ENCODE assay signal across 21 mouse cellular contexts in genomic region chr8:123990277-123991049, GRCm38 (mm10). TPM values are rescaled to one million over a fixed set of nuclear protein-coding genes. Genes with fewer than 3 reads are reported as not detected.
DNase-seq lines count a peak whose midpoint lies in the region; ATAC-seq and TF ChIP-seq lines count a peak whose summit lies in the region.
"Had no signal": no experiment of that assay in that cellular context is flagged by ENCODE, and none has a peak within 500 bp of the region (broad histone marks: within the 10 kb centered on the region; RNA-seq: fewer than 3 reads in every experiment).

No protein-coding gene starts in this region.

- TF ChIP-seq EP300 in liver, postnatal 0 days (IDR thresholded peaks at IDR 0.05; ENCODE audit: low read depth): peak; percentile 80

- H3K4me1 ChIP-seq in heart, embryonic 13.5 days: peaks cover 29% of the 10 kb centered on the region
- peaks cover 32% of the 10 kb centered on the region for H3K4me1 ChIP-seq in liver, embryonic 11.5 days (replicated peaks; ENCODE audit: control insufficient read depth, insufficient read depth, low read length)
- peaks cover 20% of the 10 kb centered on the region for H3K4me1 ChIP-seq in liver, postnatal 0 days (ENCODE audit: insufficient read depth)
- H3K4me1 ChIP-seq in embryonic facial prominence, embryonic 10.5 days: no peaks in the 10 kb centered on the region
- H3K4me1 ChIP-seq: kidney, embryonic 15.5 days; midbrain, embryonic 10.5 days had no signal

- no peak for TF ChIP-seq CTCF in liver, postnatal 0 days (IDR thresholded peaks at IDR 0.05; ENCODE audit: low read depth)

- no peaks in the 10 kb centered on the region for H3K9me3 ChIP-seq in heart, embryonic 13.5 days
- H3K9me3 ChIP-seq in liver, embryonic 11.5 days (ENCODE audit: control insufficient read depth, low read length): no peaks in the 10 kb centered on the region
- no peaks in the 10 kb centered on the region for H3K9me3 ChIP-seq in liver, postnatal 0 days (ENCODE audit: low read length)
- H3K9me3 ChIP-seq in embryonic facial prominence, embryonic 10.5 days: no peaks in the 10 kb centered on the region
- H3K9me3 ChIP-seq: forebrain, embryonic 15.5 days; kidney, embryonic 15.5 days; midbrain, embryonic 10.5 days had no signal

- peak overlapping the region; percentile 1 for H3K4me3 ChIP-seq in heart, embryonic 13.5 days
- H3K4me3 ChIP-seq in liver, embryonic 11.5 days (ENCODE audit: low read depth, low read length): no peak overlapping the region
- peak overlapping the region; percentile 30 for H3K4me3 ChIP-seq in liver, postnatal 0 days (ENCODE audit: low read depth, low read length)
- H3K4me3 ChIP-seq in embryonic facial prominence, embryonic 10.5 days: no peak overlapping the region
- H3K4me3 ChIP-seq: forebrain, embryonic 15.5 days; kidney, embryonic 15.5 days; left cerebral cortex, adult 2 months; midbrain, embryonic 10.5 days had no signal

- H3K9ac ChIP-seq in heart, embryonic 13.5 days: peak overlapping the region; percentile 37
- peak overlapping the region; percentile 20; the same call in 1 of the 2 replicates for H3K9ac ChIP-seq in liver, embryonic 11.5 days (ENCODE audit: low read depth, low read length)
- H3K9ac ChIP-seq in liver, postnatal 0 days (replicated peaks): peak overlapping the region; percentile 68
- H3K9ac ChIP-seq: forebrain, embryonic 15.5 days; kidney, embryonic 15.5 days had no signal

- peak overlapping the region; percentile 53 for H3K4me2 ChIP-seq in heart, embryonic 13.5 days
- H3K4me2 ChIP-seq in liver, embryonic 11.5 days: peak overlapping the region; percentile 64
- peak overlapping the region; percentile 56 for H3K4me2 ChIP-seq in liver, postnatal 0 days (ENCODE audit: low read depth, low read length)
- H3K4me2 ChIP-seq: forebrain, embryonic 15.5 days; kidney, embryonic 15.5 days had no signal

- intact Hi-C loops in heart, postnatal 36 days (cut with DNase I): no loop called here

- H3K27ac ChIP-seq in heart, embryonic 13.5 days (replicated peaks): peak overlapping the region; percentile 87
- H3K27ac ChIP-seq in liver, embryonic 11.5 days (ENCODE audit: low read depth, low read length): peak overlapping the region; percentile 89
- peak overlapping the region; percentile 96 for H3K27ac ChIP-seq in liver, postnatal 0 days (ENCODE audit: low read depth)
- H3K27ac ChIP-seq in embryonic facial prominence, embryonic 10.5 days (replicated peaks): no peak overlapping the region
- H3K27ac ChIP-seq: forebrain, embryonic 15.5 days; kidney, embryonic 15.5 days; left cerebral cortex, adult 2 months; midbrain, embryonic 10.5 days had no signal

- H3K36me3 ChIP-seq in heart, embryonic 13.5 days: peaks cover 22% of the 10 kb centered on the region
- no peaks in the 10 kb centered on the region; the same call in 1 of the 2 replicates for H3K36me3 ChIP-seq in liver, embryonic 11.5 days (ENCODE audit: control insufficient read depth, insufficient read depth, low read length)
- peaks cover 6% of the 10 kb centered on the region; the same call in 1 of the 2 replicates for H3K36me3 ChIP-seq in liver, postnatal 0 days (replicated peaks; ENCODE audit: insufficient read depth, low read length)
- H3K36me3 ChIP-seq in embryonic facial prominence, embryonic 10.5 days (replicated peaks): peaks cover 23% of the 10 kb centered on the region

- no peak for ATAC-seq in heart, embryonic 13.5 days (ENCODE audit: extremely low read depth, insufficient number of reproducible peaks, low FRiP score, low TSS enrichment)
- ATAC-seq in liver, embryonic 11.5 days (replicated peaks; ENCODE audit: low FRiP score): peak; percentile 70
- ATAC-seq in liver, postnatal 0 days: peak; percentile 13
- ATAC-seq: forebrain, embryonic 15.5 days; midbrain, embryonic 16.5 days had no signal

- H3K27me3 ChIP-seq in heart, embryonic 13.5 days (replicated peaks): no peaks in the 10 kb centered on the region
- no peaks in the 10 kb centered on the region for H3K27me3 ChIP-seq in liver, embryonic 11.5 days (replicated peaks; ENCODE audit: control insufficient read depth, insufficient read depth, low read length)
- no peaks in the 10 kb centered on the region for H3K27me3 ChIP-seq in liver, postnatal 0 days (ENCODE audit: insufficient read depth, low read length)
- H3K27me3 ChIP-seq in embryonic facial prominence, embryonic 10.5 days (replicated peaks; ENCODE audit: low read depth, poor library complexity, severe bottlenecking): no peaks in the 10 kb centered on the region
- H3K27me3 ChIP-seq: CH12.LX; forebrain, embryonic 15.5 days; kidney, embryonic 15.5 days had no signal

- WGBS in heart, embryonic 13.5 days: 41% methylated on average over 13 of the region's 13 CpGs
- WGBS in liver, embryonic 11.5 days: 56% methylated on average over 13 of the region's 13 CpGs
- 49% methylated on average over 13 of the region's 13 CpGs for WGBS in liver, postnatal 0 days (ENCODE audit: insufficient replicate concordance)
- WGBS in embryonic facial prominence, embryonic 10.5 days: 88% methylated on average over 13 of the region's 13 CpGs

- DNase-seq in heart, postnatal 36 days: no peak
- peak; percentile 62 for DNase-seq in c-Kit-negative CD71-positive TER-119-positive erythroid progenitor cells, embryonic 14.5 days (ENCODE audit: low read depth, low spot score)
- DNase-seq in liver, embryonic 11.5 days (ENCODE audit: low spot score): no peak
- DNase-seq in liver, postnatal 0 days: no peak
- no peak for DNase-seq in gastrocnemius, postnatal 10 days
- no peak for DNase-seq in embryonic facial prominence, embryonic 10.5 days (ENCODE audit: low spot score)
- no peak for DNase-seq in layer of hippocampus, postnatal 36 days
- DNase-seq: adrenal gland, postnatal 10 days; cerebellum, adult 9-10 months; kidney, adult 11 months; kidney, postnatal 36 days; layer of hippocampus, adult 9-11 months; lung, postnatal 4 days; right cerebral cortex, postnatal 4 days had no signal

RNA-seq across cellular contexts. Expression of gene Abcb10, which starts 7.5 kb away (rescaled TPM):
- 20.0 and 20.5 TPM in 2 replicates for polyA plus RNA-seq in heart, embryonic 13.5 days (2015; fragmentation: Nextera tagmentation; extraction: Ambion mirVana)
- total RNA-seq in heart, postnatal 36 days (2021): 10 to 100 TPM; 43.2 to 52.8 TPM
- 115 and 134 TPM in 2 replicates for polyA plus RNA-seq in liver, embryonic 11.5 days (2014; fragmentation: Nextera tagmentation; extraction: Ambion mirVana)
- 46.2 and 53.3 TPM in 2 replicates for polyA plus RNA-seq in liver, postnatal 0 days (2015; fragmentation: Nextera tagmentation; extraction: Ambion mirVana)
- 10 to 100 TPM; 13.2 to 13.3 TPM for total RNA-seq in gastrocnemius, postnatal 10 days (2021)
- 17.3 and 19.2 TPM in 2 replicates for polyA plus RNA-seq in embryonic facial prominence, embryonic 10.5 days (2016; fragmentation: Nextera tagmentation; extraction: Ambion mirVana)
- 10 to 100 TPM; 18.5 to 18.8 TPM for total RNA-seq in layer of hippocampus, postnatal 36 days (2021)

RNA-seq across cellular contexts. Expression of gene Taf5l, which starts 30.7 kb away (rescaled TPM):
- polyA plus RNA-seq in heart, embryonic 13.5 days (2015; fragmentation: Nextera tagmentation; extraction: Ambion mirVana): 24.9 and 25.7 TPM in 2 replicates
- 10 to 100 TPM; 13.8 to 14.0 TPM for total RNA-seq in heart, postnatal 36 days (2021)
- polyA plus RNA-seq in liver, embryonic 11.5 days (2014; fragmentation: Nextera tagmentation; extraction: Ambion mirVana): 62.5 and 67.4 TPM in 2 replicates
- polyA plus RNA-seq in liver, postnatal 0 days (2015; fragmentation: Nextera tagmentation; extraction: Ambion mirVana): 15.0 and 15.1 TPM in 2 replicates
- 10 to 100 TPM; 15.5 to 15.6 TPM for total RNA-seq in gastrocnemius, postnatal 10 days (2021)
- polyA plus RNA-seq in embryonic facial prominence, embryonic 10.5 days (2016; fragmentation: Nextera tagmentation; extraction: Ambion mirVana): 46.4 and 46.7 TPM in 2 replicates
- total RNA-seq in layer of hippocampus, postnatal 36 days (2021): 10 to 100 TPM; 19.6 to 20.8 TPM

RNA-seq across cellular contexts. Expression of gene Urb2, which starts 30.8 kb away (rescaled TPM):
- 2.6 and 3.3 TPM in 2 replicates for polyA plus RNA-seq in heart, embryonic 13.5 days (2015; fragmentation: Nextera tagmentation; extraction: Ambion mirVana)
- 1 to 10 TPM; 6.3 TPM for total RNA-seq in heart, postnatal 36 days (2021)
- polyA plus RNA-seq in liver, embryonic 11.5 days (2014; fragmentation: Nextera tagmentation; extraction: Ambion mirVana): 11.0 and 13.7 TPM in 2 replicates
- 1.2 TPM in 2 replicates for polyA plus RNA-seq in liver, postnatal 0 days (2015; fragmentation: Nextera tagmentation; extraction: Ambion mirVana)
- 1 to 10 TPM; 7.4 to 8.4 TPM for total RNA-seq in gastrocnemius, postnatal 10 days (2021)
- 8.4 and 9.3 TPM in 2 replicates for polyA plus RNA-seq in embryonic facial prominence, embryonic 10.5 days (2016; fragmentation: Nextera tagmentation; extraction: Ambion mirVana)
- 10 to 100 TPM; 11.8 to 12.5 TPM for total RNA-seq in layer of hippocampus, postnatal 36 days (2021)

RNA-seq across cellular contexts. Expression of gene Nup133, which starts 41.4 kb away (rescaled TPM):
- polyA plus RNA-seq in heart, embryonic 13.5 days (2015; fragmentation: Nextera tagmentation; extraction: Ambion mirVana): 24.4 and 24.8 TPM in 2 replicates
- 10 to 100 TPM; 11.2 TPM for total RNA-seq in heart, postnatal 36 days (2021)
- 47.4 and 49.3 TPM in 2 replicates for polyA plus RNA-seq in liver, embryonic 11.5 days (2014; fragmentation: Nextera tagmentation; extraction: Ambion mirVana)
- 7.2 and 9.1 TPM in 2 replicates for polyA plus RNA-seq in liver, postnatal 0 days (2015; fragmentation: Nextera tagmentation; extraction: Ambion mirVana)
- total RNA-seq in gastrocnemius, postnatal 10 days (2021): 10 to 100 TPM; 11.6 to 14.2 TPM
- polyA plus RNA-seq in embryonic facial prominence, embryonic 10.5 days (2016; fragmentation: Nextera tagmentation; extraction: Ambion mirVana): 54.2 and 60.6 TPM in 2 replicates
- 10 to 100 TPM; 21.8 to 22.2 TPM for total RNA-seq in layer of hippocampus, postnatal 36 days (2021)

Comparison
In these comparisons a context has a peak if more than half of its experiments do, and no peak if none do; other contexts are left out.
1. H3K4me3 ChIP-seq: peak in heart, embryonic 13.5 days (single experiment) and liver, postnatal 0 days (single experiment); none in liver, embryonic 11.5 days (single experiment) and embryonic facial prominence, embryonic 10.5 days (single experiment).
2. Peak in every context shown above with its lines, with median percentiles within 50 percentile points of each other: H3K4me2 ChIP-seq and H3K9ac ChIP-seq.